Mouse (Mus musculus) layer of hippocampus, adult 9-10 months (tissue): Measurements from ENCODE around the gene Sox15.

Experiments
- DNase-seq: peaks from one replicate; pipeline ENCODE4 v3.0.0; 2022; ENCODE audit warnings: low spot score

Sox15 gene

DNA sequence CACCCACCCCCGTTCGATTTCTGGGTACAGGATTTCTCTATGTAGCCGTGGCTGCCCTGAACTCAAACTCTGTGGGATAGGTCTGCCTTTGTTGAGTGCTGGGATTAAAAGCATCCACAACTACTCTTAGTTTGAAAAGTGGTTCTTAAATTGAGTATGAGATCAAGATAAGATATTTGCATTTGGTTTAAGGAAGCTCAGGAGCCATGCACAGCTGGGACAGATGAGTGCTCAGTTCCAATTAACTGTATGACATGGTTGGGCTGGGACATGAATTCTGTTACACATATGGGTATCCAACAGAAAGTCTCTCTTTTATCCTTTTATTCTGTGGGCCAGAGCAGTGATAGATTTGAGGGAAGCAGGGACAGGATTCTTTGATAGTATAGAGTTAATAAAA lies 19.6 kb upstream of the Sox15 start:
- no peak for DNase-seq

DNA sequence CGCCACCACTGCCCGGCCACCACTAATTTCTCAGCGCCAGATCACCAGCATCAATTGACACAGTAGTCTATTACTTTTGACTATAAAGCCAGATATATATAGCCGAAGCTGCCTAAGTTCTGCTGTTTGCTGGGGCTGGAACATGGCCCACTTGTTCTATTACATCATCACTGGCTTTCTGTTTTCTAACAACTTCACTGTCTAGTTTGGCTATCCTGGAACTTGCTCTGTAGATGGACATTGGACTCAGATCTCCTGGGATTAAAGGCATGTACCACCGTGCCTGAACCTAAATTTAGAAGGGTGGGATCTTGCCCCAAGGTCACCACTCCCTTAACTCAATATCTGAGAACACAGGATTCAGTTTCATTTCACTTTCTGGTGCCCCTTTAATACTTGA lies 9.3 kb upstream of the Sox15 start:
- DNase-seq, result no peak

DNA sequence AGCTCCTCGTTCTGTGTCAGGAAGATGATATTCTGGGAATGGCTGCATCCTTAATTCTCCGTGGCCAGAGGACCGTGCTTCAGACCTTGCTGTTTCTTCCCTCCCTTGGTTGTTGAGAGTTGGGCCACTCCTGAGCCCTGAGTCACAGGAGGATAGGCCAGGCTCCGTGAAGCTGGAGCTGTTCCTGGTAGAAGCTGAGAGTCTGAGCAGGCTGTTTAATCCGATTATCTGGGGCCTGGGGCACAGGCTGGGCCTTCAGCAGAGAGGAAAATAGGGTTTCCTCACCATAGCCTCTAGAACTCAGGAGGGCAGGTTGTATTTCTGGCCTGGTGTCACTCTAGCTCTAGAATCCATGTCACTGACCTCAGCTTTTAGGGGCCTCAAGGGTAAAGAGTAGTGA lies 1.7 kb upstream of the Sox15 start:
- no peak for DNase-seq

DNA sequence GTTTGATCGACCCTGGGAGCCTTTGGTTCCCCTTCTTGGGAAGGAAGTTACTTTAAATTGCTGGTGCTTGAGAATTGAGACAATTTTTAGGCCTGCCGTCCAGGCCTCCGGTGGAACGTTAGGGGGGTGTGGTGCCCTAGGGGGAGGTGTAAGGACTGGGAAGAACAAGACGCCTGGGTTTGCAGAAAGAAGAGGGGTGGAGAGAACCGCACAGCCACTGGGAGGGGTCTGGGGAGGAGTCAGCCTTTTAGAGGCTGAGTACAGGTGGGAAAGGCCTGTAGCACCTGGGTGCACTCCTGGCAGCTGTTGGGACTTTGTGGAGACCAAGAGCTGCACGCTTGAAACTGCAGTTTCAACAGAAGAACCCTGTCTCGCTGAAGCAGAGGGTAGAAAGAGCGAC lies 354 bp upstream of the Sox15 start:
- no peak for DNase-seq

DNA sequence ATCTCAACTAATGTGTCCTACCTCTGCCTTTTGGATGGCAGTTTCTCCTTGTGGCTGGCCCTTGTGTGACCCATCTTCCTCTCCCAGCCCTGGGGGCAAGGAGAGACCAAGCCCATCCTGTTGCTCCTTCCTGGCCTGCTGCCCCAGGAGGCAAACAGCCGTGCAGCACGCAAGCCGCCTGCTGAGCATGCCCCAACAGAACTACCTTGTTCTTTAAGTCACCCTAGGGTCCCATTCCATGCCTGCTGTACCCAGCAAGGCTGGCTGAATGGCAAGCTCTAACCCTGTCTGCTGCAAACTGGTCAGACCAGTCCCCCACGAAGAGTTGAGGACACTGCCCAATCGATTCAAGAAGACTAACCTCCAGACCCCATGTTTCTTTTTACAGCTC lies 946 bp downstream of the Sox15 start:
- DNase-seq, result no peak

DNA sequence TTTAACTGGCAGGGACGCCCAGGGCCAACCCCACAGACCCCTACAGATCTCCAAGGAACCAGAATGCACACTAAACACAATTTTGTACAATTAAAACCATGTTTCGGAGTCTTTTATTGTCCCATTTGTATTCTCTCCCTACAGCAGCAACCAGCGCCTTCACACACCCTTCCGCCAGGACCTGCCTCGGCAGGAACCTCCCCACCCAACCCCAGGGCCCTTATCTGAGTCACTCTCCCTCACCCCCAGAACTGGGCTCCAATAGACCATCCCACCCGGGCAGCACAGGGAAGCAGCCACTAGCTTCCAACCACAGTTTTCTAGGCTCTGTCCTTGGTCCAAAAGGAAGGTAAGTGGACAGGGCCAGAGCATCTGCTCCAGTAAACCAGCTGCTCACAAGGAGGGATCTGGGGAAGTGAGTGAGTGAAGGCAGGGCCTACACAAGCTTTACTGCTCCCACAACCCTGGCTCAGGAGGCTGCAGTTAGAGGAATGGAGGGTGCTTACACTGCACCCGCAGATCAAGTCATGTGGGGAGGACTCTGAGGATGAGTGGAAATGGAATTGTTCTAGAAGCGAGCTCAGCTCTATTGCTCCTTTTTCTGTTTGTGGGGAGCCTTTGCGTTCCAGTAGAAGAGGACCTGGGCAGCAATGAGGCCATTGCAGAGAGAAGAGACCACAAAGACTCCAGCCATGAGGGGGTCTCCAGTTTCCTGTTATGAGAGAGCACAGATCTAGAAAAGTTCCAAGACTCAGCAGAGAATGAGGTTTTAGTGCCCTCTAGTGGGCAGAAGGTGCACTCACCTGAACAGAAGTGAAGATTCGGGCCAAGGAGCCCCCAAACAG lies 1.7 kb downstream of the Sox15 start:
- DNase-seq, result no peak

DNA sequence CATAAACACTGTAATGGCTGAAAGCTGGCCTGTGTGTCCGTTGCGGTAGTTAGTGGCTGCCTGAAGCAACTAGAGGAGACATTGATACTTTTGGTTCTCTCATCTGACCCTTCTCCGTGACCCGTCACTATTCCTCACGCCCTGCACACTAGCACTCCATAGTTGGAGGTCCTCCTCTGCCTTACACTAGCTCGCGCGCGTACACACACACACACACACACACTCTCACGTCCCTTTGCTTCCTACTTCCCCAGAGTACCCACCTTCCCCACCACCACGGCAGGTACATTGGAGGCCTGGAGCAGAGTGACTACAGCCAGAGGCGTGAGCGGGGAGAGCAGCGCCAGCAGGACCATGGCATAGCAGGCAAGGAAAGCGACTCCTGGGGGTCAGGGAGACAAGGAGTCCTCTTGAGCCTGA lies 2.4 kb downstream of the Sox15 start:
- DNase-seq, result no peak

DNA sequence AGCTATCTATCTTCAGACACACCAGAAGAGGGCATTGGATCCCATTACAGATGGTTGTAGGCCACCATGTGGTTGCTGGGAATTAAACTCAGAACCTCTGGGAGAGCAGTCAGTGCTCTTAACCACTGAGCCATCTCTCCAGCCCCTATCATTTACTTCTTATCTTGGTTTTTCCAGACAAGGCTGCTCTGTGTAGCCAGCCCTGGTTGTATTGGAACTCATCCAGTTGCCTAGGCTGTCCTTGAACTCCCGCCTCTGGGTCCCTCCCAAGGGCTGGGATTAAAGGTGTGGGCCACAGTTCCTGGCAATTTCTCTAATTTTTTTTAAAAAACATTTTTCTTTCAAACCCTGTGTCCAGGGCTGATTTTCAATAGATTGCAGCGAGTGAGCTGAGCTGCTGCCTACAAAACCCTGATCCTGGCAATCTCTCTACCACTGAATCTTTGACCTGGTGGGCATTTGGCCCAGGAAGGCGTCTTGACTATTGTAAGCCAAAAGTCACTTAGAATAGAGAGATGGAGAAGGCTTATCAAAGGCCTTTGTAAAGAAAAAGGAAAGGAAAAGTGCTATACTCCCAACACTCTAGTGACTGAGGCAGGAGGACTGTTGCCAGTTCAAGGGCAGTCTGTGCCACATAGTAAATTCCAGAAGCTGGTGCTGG lies 6.2 kb downstream of the Sox15 start:
- no peak for DNase-seq

DNA sequence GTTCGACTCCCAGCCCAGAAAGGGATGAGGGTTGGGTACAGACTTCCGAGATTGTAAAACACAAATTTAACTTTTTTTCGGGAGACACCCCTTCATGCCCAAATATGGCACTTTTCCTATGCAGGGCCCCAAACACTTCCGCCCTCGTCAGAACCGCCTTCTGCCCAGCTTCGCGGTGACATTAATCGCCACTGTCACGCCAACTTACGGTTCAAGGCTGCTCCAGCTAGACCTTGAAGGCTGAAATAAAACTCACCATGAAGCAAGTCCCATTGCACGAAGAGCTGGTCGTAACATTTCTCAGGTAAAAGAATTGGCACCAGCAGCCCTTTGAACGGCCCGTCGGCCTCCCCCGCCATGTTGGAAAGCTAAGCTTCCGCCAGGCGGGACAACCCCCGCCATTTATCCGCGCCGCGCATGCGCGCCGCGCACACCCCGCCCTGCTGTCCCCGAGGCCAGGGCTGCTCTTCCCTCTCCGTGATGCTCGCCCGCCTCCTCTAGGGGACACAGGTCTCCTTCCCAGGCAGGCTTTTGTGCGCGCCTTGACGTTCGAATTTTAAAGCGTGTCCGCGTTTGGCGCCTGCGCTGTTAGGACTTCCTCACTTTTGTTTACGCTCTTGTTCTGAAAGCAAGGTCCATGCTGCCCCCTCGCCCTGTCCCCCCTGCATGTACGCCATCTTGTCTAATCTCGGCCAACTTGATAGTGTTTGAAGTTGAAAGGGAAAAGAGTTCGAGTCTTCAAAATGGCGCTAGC lies 7.3 kb downstream of the Sox15 start, which contains the start of gene Mpdu1:
TSS of gene Mpdu1 (minus strand) at position 430 of the 754 bp plus-strand sequence.
- DNase-seq, result peak; percentile 78

DNA sequence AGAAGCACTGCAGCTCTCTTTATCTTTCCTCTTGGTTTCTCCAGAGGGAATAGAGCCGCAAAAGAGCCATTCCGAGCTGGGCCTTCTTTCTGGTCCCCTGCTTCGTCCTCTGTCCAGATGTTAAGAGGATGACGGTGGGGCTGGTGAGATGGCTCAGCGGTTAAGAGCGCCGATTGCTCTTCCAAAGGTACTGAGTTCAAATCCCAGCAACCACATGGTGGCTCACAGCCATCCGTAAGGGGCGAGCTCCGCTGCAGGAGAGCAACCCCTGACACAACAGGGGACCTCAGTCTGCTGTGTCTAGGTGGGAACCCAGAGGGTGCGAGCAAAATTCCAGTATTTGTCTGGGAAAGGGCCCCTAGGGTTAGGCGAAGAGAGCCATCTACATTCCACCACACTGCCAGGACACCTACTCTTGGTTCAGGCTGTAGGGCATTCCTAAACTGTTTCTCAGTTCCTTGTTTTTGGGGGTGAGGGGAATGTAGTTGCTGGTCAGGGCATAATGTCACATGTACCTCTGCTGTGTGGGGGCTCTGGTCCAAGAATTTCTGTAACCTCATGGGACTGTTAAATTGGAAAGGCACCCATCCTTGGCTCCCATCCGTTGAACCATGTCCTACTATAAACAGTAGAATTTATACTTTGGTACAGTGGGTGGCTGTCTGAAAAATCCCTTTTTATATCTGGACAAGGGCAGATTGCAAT lies 8.0 kb downstream of the Sox15 start:
- DNase-seq, result no peak

DNA sequence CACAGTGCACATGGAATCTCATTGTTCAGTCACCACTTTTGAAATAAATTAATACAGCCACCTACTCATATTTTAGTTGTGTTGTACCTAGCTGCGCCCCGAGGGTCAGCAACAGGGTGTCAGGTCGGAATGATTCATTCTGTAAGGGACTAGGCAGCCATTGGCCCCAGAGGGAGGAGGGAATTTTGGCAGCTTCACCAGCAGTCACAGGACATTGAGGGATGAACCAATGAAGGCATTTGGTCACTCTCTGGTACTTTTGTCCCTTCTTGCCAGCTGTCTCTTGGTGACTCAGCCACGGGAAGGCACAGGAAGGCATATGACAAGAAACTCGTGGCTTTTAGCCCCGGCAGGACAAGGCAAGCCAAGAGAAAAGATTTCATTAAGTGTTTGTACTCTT lies 8.7 kb downstream of the Sox15 start:
- no peak for DNase-seq

DNA sequence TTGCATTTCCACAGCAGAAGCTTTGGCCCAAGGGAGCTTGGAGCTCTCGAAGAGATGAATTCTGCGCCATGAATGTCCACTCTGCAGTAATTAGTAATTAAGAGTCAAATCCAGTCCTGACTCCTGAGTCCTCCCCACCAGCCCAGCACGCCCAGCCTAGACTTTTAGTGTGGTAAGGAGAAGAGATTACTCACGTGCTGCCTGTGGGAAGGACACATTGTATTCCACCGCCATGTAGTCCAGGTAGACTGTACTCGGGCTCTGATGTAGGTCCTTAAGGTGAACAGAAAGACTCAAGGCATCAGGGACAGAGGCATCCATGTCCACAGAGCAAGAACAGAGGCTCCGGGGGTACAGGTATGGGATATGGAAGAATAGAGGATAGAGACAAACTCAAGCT lies 9.7 kb downstream of the Sox15 start:
- DNase-seq, result no peak

DNA sequence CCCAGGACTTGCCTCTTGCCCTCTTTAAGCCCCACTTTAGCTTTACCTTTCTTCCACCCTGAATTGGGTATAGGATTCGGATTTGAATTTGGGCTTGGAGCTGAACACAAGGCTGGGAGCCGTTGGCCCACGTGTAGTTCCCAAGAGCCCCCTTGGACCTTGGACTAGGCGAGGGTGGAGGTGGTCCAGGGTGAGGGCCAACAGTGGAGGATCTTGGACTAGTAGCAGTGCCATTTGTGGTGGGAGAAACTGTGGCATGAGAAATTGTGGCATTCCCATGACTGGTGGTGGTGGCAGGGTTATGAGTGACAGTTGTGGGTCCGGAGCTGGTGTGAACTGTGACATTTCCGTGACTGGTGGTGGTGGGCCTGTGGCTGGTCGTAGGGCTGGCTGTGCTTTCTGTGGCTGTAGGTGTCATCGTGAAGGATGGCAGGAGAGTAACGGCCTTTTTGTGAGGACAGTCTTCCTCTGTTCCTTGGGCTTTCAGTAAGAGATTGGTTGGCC lies 10.4 kb downstream of the Sox15 start:
- DNase-seq, result no peak

DNA sequence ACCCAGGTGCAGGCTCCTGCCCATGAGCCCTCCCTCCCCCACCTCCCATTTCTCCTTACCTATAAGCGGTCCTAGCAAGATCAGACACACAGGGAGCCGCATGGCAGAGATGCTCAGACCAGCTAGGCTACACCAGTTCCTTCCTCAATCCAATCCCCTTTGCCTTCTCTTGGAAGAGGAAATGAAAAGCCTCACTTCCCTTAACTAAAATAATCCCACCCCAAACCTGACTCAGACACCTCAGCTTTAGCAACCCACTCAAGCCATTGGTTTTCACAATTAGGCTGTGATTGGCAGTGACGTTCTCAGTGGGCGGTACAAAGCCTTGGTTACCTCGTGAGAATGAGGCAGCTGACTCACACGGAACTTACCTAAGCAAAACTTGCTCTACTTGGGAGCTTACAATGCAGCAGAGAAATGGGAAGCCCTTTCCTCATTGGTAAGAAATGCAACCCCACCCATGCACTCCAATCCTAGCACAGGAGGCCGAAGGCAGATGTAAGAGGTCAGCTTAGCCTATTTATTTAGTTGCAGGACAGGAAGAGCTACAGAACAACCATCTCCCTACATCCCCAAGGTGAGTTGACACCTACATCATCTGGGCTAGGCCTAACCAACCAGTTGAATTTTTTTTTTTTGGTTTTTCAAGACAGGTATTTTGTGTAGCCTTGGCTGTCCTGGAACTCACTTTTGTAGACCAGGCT lies 11.0 kb downstream of the Sox15 start, which contains the start of gene Cd68:
TSS of gene Cd68 (minus strand) at position 193 of the 704 bp plus-strand sequence.
- no peak for DNase-seq

DNA sequence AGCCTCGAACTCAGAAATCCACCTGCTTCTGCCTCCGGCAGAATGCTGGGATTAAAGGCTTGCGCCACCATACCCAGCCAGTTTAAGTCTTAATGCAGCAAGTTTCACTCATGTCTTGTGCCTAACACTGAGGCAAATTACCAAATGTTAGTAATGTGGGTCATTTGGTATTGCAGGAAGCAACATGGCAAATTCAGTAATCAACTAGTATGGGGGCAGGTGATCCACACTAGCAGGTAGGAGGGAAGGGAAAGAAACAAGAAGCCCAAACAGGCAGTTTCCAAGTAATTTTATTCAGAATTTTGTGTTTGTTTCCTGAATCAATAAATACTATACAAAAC lies 11.5 kb downstream of the Sox15 start:
- no peak for DNase-seq

DNA sequence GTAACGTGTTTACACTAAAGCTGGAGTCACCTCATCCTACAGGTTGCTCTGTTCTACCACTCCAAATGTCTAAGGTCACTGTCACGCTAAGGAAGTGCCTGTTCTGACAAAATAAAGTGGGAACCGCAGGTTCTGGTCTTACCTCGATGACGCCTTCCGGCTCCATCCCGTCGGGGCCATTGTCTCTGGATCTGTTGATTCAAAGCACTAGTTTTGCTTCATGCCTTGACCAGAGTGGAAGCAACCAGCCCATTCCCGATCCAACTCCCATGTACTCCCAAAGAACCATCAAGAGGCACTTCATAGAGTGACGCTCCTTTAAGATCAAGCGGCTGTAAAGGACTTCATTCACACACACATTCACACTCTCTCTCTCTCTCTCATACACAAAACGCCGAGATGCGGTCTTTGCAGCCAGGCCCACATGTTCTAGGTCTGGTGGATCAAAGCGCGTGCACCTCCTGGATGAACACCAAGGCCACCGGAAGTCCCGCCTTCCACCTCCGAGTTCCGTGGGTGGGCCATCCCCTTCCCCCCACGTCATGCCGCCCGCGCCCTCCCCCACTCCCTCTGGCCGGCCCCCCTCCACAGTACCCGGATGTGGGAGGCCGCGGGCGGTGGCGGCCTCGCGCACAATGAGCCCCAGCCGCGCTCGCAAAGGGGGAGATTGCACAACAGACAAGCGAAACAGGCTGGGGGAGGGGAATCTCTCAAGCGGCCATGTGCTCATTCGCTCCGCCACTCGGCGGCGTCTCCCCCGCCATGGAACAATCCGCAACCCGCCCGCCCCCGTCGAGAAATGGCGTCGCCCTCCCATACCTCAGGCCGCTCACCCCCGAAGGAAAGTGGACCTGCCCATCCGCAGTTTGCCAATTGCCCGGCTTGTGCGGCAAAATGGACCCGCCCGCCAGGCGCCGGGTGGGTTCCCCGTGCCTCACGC lies 15.9 kb downstream of the Sox15 start:
- DNase-seq, result peak; percentile 90

DNA sequence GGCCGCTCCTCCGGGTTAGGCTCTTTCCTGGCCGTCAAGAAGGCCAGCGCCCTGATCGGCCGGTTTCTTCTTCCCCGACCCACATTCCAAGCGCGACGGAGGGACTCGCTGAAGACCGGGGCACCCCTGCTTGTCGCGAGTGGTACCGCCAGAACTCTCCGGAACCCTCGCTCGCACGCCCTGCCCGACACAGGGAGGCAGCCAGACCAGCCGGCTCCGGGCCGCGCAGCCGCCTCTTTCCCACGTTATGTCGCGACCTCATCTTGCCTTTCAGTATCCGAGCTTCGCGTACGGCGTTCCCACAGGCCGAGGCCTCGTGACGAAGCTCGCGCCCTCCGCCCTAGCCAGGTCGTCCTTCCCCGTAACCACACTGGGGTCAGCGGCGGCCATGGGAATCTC lies 16.6 kb downstream of the Sox15 start:
- no peak for DNase-seq

DNA sequence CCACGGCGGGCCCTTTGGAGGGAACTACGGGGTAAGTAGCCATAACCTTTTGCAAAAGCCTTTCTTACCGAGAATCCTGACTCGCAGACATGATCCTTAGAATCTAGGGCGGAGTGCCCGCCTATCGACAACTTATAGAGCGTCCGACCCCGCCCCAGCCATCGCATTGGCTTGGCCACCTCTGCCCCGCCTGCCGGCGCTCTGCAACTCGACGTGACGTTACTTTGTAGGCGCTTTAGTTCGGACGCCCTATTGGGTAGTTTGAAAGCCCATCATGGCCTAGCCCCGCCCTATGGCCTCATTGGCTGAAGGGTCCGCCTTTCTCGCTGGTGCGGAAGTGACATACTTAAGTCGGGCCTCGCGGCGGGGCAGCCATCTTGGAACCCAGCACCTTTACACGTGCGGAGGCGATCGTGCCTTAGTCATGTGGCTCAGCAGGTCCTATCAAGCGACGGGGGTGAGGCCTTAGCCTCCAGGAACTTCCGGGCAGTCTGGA lies 17.1 kb downstream of the Sox15 start, which contains the start of gene Eif4a1:
TSS of gene Eif4a1 (minus strand) at position 213 of the 496 bp plus-strand sequence.
- DNase-seq, result peak; percentile 100

DNA sequence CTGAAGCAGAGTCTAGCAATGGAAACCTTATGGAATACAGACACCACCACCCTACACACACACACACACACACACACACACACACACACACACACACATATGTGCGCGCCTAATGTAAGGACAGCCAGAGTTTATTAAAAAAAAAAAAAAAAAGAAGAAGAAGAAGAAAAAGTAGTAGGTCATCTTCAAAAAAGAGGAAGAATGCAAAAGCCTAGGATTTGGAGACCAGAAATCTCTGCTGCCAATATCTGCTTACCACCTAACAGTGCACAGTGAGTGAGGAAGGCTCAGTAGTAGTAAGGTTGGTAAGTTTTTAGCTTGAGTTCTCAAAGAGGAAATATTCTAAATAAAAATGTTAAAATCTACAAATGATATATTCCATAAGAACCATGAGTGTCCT lies 24.0 kb downstream of the Sox15 start:
- DNase-seq, result no peak
